Mouse (Mus musculus) liver, postnatal 0 days (tissue): ENCODE results near the gene Ktn1. TPM values are rescaled to one million over a fixed set of nuclear protein-coding genes. Genes with fewer than 3 reads are reported as not detected.

ENCODE experiments used
- ATAC-seq: fragments of 200-750 bp; cut with Nextera tagmentation; 2 replicates; pipeline ENCODE4 v1.8.0; 2017; ENCODE audit warnings: mild to moderate bottlenecking, moderate library complexity
- DNase-seq: peaks from one replicate; pipeline ENCODE4 v3.0.0-alpha.2; 2016
- H3K27ac ChIP-seq: fragments of 300-500 bp; sonication (generic); 2 replicates; pipeline ENCODE4 v1.5.1; 2014; ENCODE audit warnings: antibody characterized with exemption, moderate library complexity, mild to moderate bottlenecking, low read depth
- H3K27me3 ChIP-seq: fragments of 300-500 bp; sonication (generic); 2 replicates; pipeline ENCODE4 v1.6.1; 2014; ENCODE audit warnings: low read length, control low read depth, mixed read lengths; ENCODE audit not compliant: insufficient read depth
- H3K36me3 ChIP-seq: fragments of 300-500 bp; sonication (generic); replicated peaks from 2 replicates; pipeline ENCODE4 v1.6.1; 2014; ENCODE audit warnings: mild to moderate bottlenecking, control low read depth, low read length, moderate library complexity, mixed read lengths; ENCODE audit not compliant: insufficient read depth
- H3K4me1 ChIP-seq: fragments of 300-500 bp; sonication (generic); 2 replicates; pipeline ENCODE4 v1.6.1; 2014; ENCODE audit warnings: antibody characterized with exemption, mild to moderate bottlenecking, control low read depth; ENCODE audit not compliant: insufficient read depth
- H3K4me2 ChIP-seq: fragments of 300-500 bp; sonication (generic); 2 replicates; pipeline ENCODE4 v1.6.1; 2014; ENCODE audit warnings: low read depth, mild to moderate bottlenecking, low read length, moderate library complexity, mixed read lengths
- H3K4me3 ChIP-seq: fragments of 300-500 bp; sonication (generic); 2 replicates; pipeline ENCODE4 v1.5.1; 2014; ENCODE audit warnings: low read depth, low read length
- H3K9ac ChIP-seq: fragments of 300-500 bp; sonication (generic); replicated peaks from 2 replicates; pipeline ENCODE4 v1.6.1; 2014; ENCODE audit warnings: mild to moderate bottlenecking, moderate library complexity
- H3K9me3 ChIP-seq: fragments of 300-500 bp; sonication (generic); 2 replicates; pipeline ENCODE4 v1.6.1; 2016; ENCODE audit warnings: mild to moderate bottlenecking, control low read depth, low read length, mixed read lengths
- CTCF ChIP-seq: sonication (generic); IDR thresholded peaks from 2 replicates; pipeline ENCODE4 v1.5.1; 2016; ENCODE audit warnings: antibody characterized with exemption, low read depth
- EP300 ChIP-seq: IDR thresholded peaks from 2 replicates; pipeline ENCODE4 v1.6.1; 2016; ENCODE audit warnings: antibody characterized with exemption, low read depth, mild to moderate bottlenecking
- WGBS: fragments of 180-500 bp; shearing (Covaris S2); extraction: QIAGEN DNeasy Blood & Tissue Kit; methylation state at CpG from one replicate; pipeline ENCODE4 v1.1.7; 2014; ENCODE audit not compliant: insufficient replicate concordance; 5-methylcytosine and 5-hydroxymethylcytosine counted together
- polyA plus RNA-seq: library from polyadenylated mRNA; unstranded; fragments of >200 nt; fragmentation: Nextera tagmentation; extraction: Ambion mirVana; gene quantifications from 2 replicates; pipeline ENCODE4 v1.2.1, GENCODE M21; 2015

Gene Ktn1
- polyA plus RNA-seq, 1 experiment from 2014 or later = 16.7 TPM

- Histone ChIP-seq H3K27ac (no peak overlapping the region), H3K27me3 (no peaks in the 10 kb centered on the region), H3K36me3 (no peaks in the 10 kb centered on the region), H3K4me2 (no peak overlapping the region), H3K4me3 (no peak overlapping the region), H3K9ac (no peak overlapping the region), H3K4me1 (no peaks in the 10 kb centered on the region), H3K9me3 (no peaks in the 10 kb centered on the region)
- ATAC-seq (no peak), DNase-seq (no peak)
- TF ChIP-seq CTCF = no peak
- no peak for TF ChIP-seq EP300
- WGBS = 72% methylated on average over 5 of the region's 5 CpGs
Observed at GRCm38 (mm10) chr14:47627360-47627759, 20.9 kb upstream of the Ktn1 start.

- no peaks in the 10 kb centered on the region for H3K27me3 ChIP-seq
- WGBS = 89% methylated on average over 1 of the region's 1 CpGs
- ATAC-seq (no peak), DNase-seq (no peak)
- no peak overlapping the region for H3K4me2 ChIP-seq
- no peak overlapping the region for H3K9ac ChIP-seq
- no peak overlapping the region for H3K4me3 ChIP-seq
- peaks cover 13% of the 10 kb centered on the region for H3K4me1 ChIP-seq
- H3K9me3 ChIP-seq = no peaks in the 10 kb centered on the region
- H3K27ac ChIP-seq = no peak overlapping the region
- H3K36me3 ChIP-seq = no peaks in the 10 kb centered on the region
- TF ChIP-seq EP300 = no peak
- no peak for TF ChIP-seq CTCF
Observed at GRCm38 (mm10) chr14:47632419-47632818, 15.8 kb upstream of the Ktn1 start.

- no peak overlapping the region for H3K9ac ChIP-seq
- DNase-seq = no peak
- H3K4me2 ChIP-seq = no peak overlapping the region
- H3K27me3 ChIP-seq = no peaks in the 10 kb centered on the region
- no peaks in the 10 kb centered on the region for H3K9me3 ChIP-seq
- 45% methylated on average over 9 of the region's 9 CpGs for WGBS
- peaks cover 13% of the 10 kb centered on the region for H3K4me1 ChIP-seq
- no peaks in the 10 kb centered on the region for H3K36me3 ChIP-seq
- H3K27ac ChIP-seq = 0 out of 2 replicates have a peak overlapping the region, but pooled peaks have one; percentile 22
- ATAC-seq = peak; percentile 80
- H3K4me3 ChIP-seq = no peak overlapping the region
- TF ChIP-seq EP300 (peak; percentile 81), CTCF (no peak)
Observed at GRCm38 (mm10) chr14:47634410-47634809, 13.8 kb upstream of the Ktn1 start.

- Histone ChIP-seq H3K9ac (no peak overlapping the region), H3K9me3 (no peaks in the 10 kb centered on the region), H3K4me1 (peaks cover 13% of the 10 kb centered on the region), H3K4me3 (no peak overlapping the region), H3K36me3 (no peaks in the 10 kb centered on the region), H3K27ac (0 out of 2 replicates have a peak overlapping the region, but pooled peaks have one; percentile 22), H3K27me3 (no peaks in the 10 kb centered on the region), H3K4me2 (no peak overlapping the region)
- TF ChIP-seq CTCF (no peak), EP300 (no peak)
- DNase-seq (no peak), ATAC-seq (peak; percentile 31)
- 56% methylated on average over 7 of the region's 7 CpGs for WGBS
Observed at GRCm38 (mm10) chr14:47634846-47635245, 13.4 kb upstream of the Ktn1 start.

- H3K9me3 ChIP-seq = no peaks in the 10 kb centered on the region
- H3K4me3 ChIP-seq = no peak overlapping the region
- H3K27me3 ChIP-seq = no peaks in the 10 kb centered on the region
- no peak overlapping the region for H3K4me2 ChIP-seq
- H3K36me3 ChIP-seq = no peaks in the 10 kb centered on the region
- no peak for ATAC-seq
- H3K27ac ChIP-seq = no peak overlapping the region
- no peak for DNase-seq
- H3K9ac ChIP-seq = no peak overlapping the region
- peaks cover 13% of the 10 kb centered on the region for H3K4me1 ChIP-seq
- 53% methylated on average over 4 of the region's 4 CpGs for WGBS
- TF ChIP-seq CTCF (no peak), EP300 (no peak)
Observed at GRCm38 (mm10) chr14:47638316-47638895, 9.8 kb upstream of the Ktn1 start.

GRCm38 (mm10) chr14:47645620-47646019 lies 2.6 kb upstream of the Ktn1 start:
- DNase-seq = no peak
- no peak overlapping the region for H3K4me3 ChIP-seq
- H3K9ac ChIP-seq = no peak overlapping the region
- ATAC-seq = no peak
- no peak overlapping the region for H3K4me2 ChIP-seq
- 63% methylated on average over 7 of the region's 7 CpGs for WGBS
- H3K9me3 ChIP-seq = no peaks in the 10 kb centered on the region
- no peak for TF ChIP-seq EP300
- no peak for TF ChIP-seq CTCF
- H3K27me3 ChIP-seq = no peaks in the 10 kb centered on the region
- H3K27ac ChIP-seq = no peak overlapping the region
- no peaks in the 10 kb centered on the region for H3K36me3 ChIP-seq
- H3K4me1 ChIP-seq = peaks cover 4% of the 10 kb centered on the region; the same call in 1 of the 2 replicates
